7 mouse cellular contexts compared by ENCODE assay signal in genomic region chr4:40874151-40874600, GRCm38 (mm10). TPM values are rescaled to one million over a fixed set of nuclear protein-coding genes. Genes with fewer than 3 reads are reported as not detected.
A peak's percentile ranks its signal among the peaks of the same experiment; 100 is the strongest.
DNase-seq lines count a peak whose midpoint lies in the region; ATAC-seq and TF ChIP-seq lines count a peak whose summit lies in the region.

No protein-coding gene starts in this region.

- no peak for DNase-seq in midbrain, embryonic 11.5 days (ENCODE audit: low spot score, missing footprints)
- DNase-seq in heart, postnatal 0 days (ENCODE audit: low spot score) = peak; percentile 71
- DNase-seq in limb, embryonic 10.5 days (ENCODE audit: low spot score) = peak; percentile 47
- no peak for DNase-seq in spleen, postnatal 36 days (ENCODE audit: low spot score in 2 of 2)

- WGBS in midbrain, embryonic 16.5 days = 53% methylated on average over 6 of the region's 6 CpGs
- 63% methylated on average over 6 of the region's 6 CpGs for WGBS in midbrain, embryonic 11.5 days
- 25% methylated on average over 6 of the region's 6 CpGs for WGBS in embryonic facial prominence, embryonic 15.5 days
- 28% methylated on average over 6 of the region's 6 CpGs for WGBS in heart, postnatal 0 days
- WGBS in limb, embryonic 10.5 days = 33% methylated on average over 6 of the region's 6 CpGs

- peaks cover 2% of the 10 kb centered on the region for H3K4me1 ChIP-seq in midbrain, embryonic 16.5 days (ENCODE audit: control insufficient read depth, insufficient read depth, low read length)
- no peaks in the 10 kb centered on the region for H3K4me1 ChIP-seq in midbrain, embryonic 11.5 days (ENCODE audit: control insufficient read depth, insufficient read depth, low read length)
- H3K4me1 ChIP-seq in embryonic facial prominence, embryonic 15.5 days = peaks cover 50% of the 10 kb centered on the region
- peaks cover 35% of the 10 kb centered on the region for H3K4me1 ChIP-seq in heart, postnatal 0 days (ENCODE audit: control insufficient read depth, insufficient read depth)
- peaks cover 49% of the 10 kb centered on the region for H3K4me1 ChIP-seq in limb, embryonic 10.5 days

- TF ChIP-seq CTCF in heart, postnatal 0 days (IDR thresholded peaks at IDR 0.05; ENCODE audit: low read depth) = no peak

- no peak overlapping the region for H3K27ac ChIP-seq in midbrain, embryonic 16.5 days (ENCODE audit: low read length)
- no peak overlapping the region for H3K27ac ChIP-seq in midbrain, embryonic 11.5 days (ENCODE audit: low read depth, low read length)
- peak overlapping the region; percentile 90 for H3K27ac ChIP-seq in embryonic facial prominence, embryonic 15.5 days (replicated peaks)
- peak overlapping the region; percentile 79 for H3K27ac ChIP-seq in heart, postnatal 0 days (ENCODE audit: low read depth)
- peak overlapping the region; percentile 72 for H3K27ac ChIP-seq in limb, embryonic 10.5 days

- H3K36me3 ChIP-seq in midbrain, embryonic 16.5 days (ENCODE audit: control insufficient read depth, insufficient read depth, low read length) = no peaks in the 10 kb centered on the region
- no peaks in the 10 kb centered on the region for H3K36me3 ChIP-seq in midbrain, embryonic 11.5 days (ENCODE audit: control insufficient read depth, insufficient read depth, low read length)
- no peaks in the 10 kb centered on the region for H3K36me3 ChIP-seq in embryonic facial prominence, embryonic 15.5 days
- no peaks in the 10 kb centered on the region for H3K36me3 ChIP-seq in heart, postnatal 0 days (replicated peaks; ENCODE audit: control insufficient read depth, insufficient read depth, low read length)
- H3K36me3 ChIP-seq in limb, embryonic 10.5 days = no peaks in the 10 kb centered on the region

- no peaks in the 10 kb centered on the region for H3K9me3 ChIP-seq in midbrain, embryonic 16.5 days (replicated peaks; ENCODE audit: control insufficient read depth, low read length, poor library complexity, severe bottlenecking)
- no peaks in the 10 kb centered on the region for H3K9me3 ChIP-seq in midbrain, embryonic 11.5 days (ENCODE audit: control insufficient read depth, low read length)
- H3K9me3 ChIP-seq in embryonic facial prominence, embryonic 15.5 days (replicated peaks) = no peaks in the 10 kb centered on the region
- H3K9me3 ChIP-seq in heart, postnatal 0 days (replicated peaks; ENCODE audit: control insufficient read depth, low read length) = no peaks in the 10 kb centered on the region
- no peaks in the 10 kb centered on the region for H3K9me3 ChIP-seq in limb, embryonic 10.5 days (replicated peaks)

- H3K9ac ChIP-seq in midbrain, embryonic 16.5 days (ENCODE audit: low read depth, low read length) = peak overlapping the region; percentile 22; the same call in 1 of the 2 replicates
- no peak overlapping the region for H3K9ac ChIP-seq in midbrain, embryonic 11.5 days (ENCODE audit: low read length)
- no peak overlapping the region for H3K9ac ChIP-seq in embryonic facial prominence, embryonic 15.5 days
- no peak overlapping the region for H3K9ac ChIP-seq in heart, postnatal 0 days (replicated peaks; ENCODE audit: low read depth, low read length)

- ATAC-seq in midbrain, embryonic 16.5 days = 0 out of 2 replicates have a peak, but pooled peaks have one; percentile 51
- no peak for ATAC-seq in midbrain, embryonic 11.5 days (ENCODE audit: low FRiP score)
- peak; percentile 44; the same call in 1 of the 2 replicates for ATAC-seq in embryonic facial prominence, embryonic 15.5 days (ENCODE audit: insufficient number of reproducible peaks, low FRiP score, low TSS enrichment, low read depth)
- peak; percentile 71 for ATAC-seq in heart, postnatal 0 days (ENCODE audit: insufficient read depth, low read depth)
- no peak for ATAC-seq in monocyte, adult 5-6 weeks (replicated peaks; ENCODE audit: insufficient number of reproducible peaks, low FRiP score, low TSS enrichment, poor library complexity, severe bottlenecking)

- no peak overlapping the region for H3K4me3 ChIP-seq in midbrain, embryonic 16.5 days (ENCODE audit: low read depth, low read length)
- no peak overlapping the region for H3K4me3 ChIP-seq in midbrain, embryonic 11.5 days (ENCODE audit: low read depth, low read length)
- H3K4me3 ChIP-seq in embryonic facial prominence, embryonic 15.5 days (replicated peaks) = no peak overlapping the region
- H3K4me3 ChIP-seq in heart, postnatal 0 days (ENCODE audit: low read depth, low read length) = no peak overlapping the region
- H3K4me3 ChIP-seq in limb, embryonic 10.5 days = 0 out of 2 replicates have a peak overlapping the region, but pooled peaks have one; percentile 18

- no peaks in the 10 kb centered on the region for H3K27me3 ChIP-seq in midbrain, embryonic 16.5 days (ENCODE audit: control insufficient read depth, insufficient read depth, low read depth, low read length)
- no peaks in the 10 kb centered on the region for H3K27me3 ChIP-seq in midbrain, embryonic 11.5 days (ENCODE audit: control insufficient read depth, insufficient read depth, low read length)
- no peaks in the 10 kb centered on the region for H3K27me3 ChIP-seq in embryonic facial prominence, embryonic 15.5 days
- H3K27me3 ChIP-seq in heart, postnatal 0 days (ENCODE audit: control insufficient read depth, insufficient read depth, low read length) = no peaks in the 10 kb centered on the region
- no peaks in the 10 kb centered on the region for H3K27me3 ChIP-seq in limb, embryonic 10.5 days (ENCODE audit: low read depth, poor library complexity, severe bottlenecking)

- H3K4me2 ChIP-seq in midbrain, embryonic 16.5 days (ENCODE audit: low read length) = no peak overlapping the region
- H3K4me2 ChIP-seq in midbrain, embryonic 11.5 days = no peak overlapping the region
- no peak overlapping the region for H3K4me2 ChIP-seq in embryonic facial prominence, embryonic 15.5 days (replicated peaks)
- H3K4me2 ChIP-seq in heart, postnatal 0 days (ENCODE audit: low read depth, low read length) = no peak overlapping the region

- no peak for TF ChIP-seq EP300 in heart, postnatal 0 days (IDR thresholded peaks at IDR 0.05; ENCODE audit: low read depth)

RNA-seq across cellular contexts. Expression of gene B4galt1, which starts 20.4 kb away (rescaled TPM):
- polyA plus RNA-seq in midbrain, embryonic 16.5 days (2015; fragmentation: Nextera tagmentation; extraction: Ambion mirVana) = 5.8 and 6.4 TPM in 2 replicates
- polyA plus RNA-seq in midbrain, embryonic 11.5 days (2014; fragmentation: Nextera tagmentation; extraction: Ambion mirVana) = 13.8 and 14.9 TPM in 2 replicates
- 59.7 and 61.3 TPM in 2 replicates for polyA plus RNA-seq in embryonic facial prominence, embryonic 15.5 days (2015; fragmentation: Nextera tagmentation; extraction: Ambion mirVana)
- 125 and 129 TPM in 2 replicates for total RNA-seq in heart, postnatal 0 days (2014; rRNA removed; ENCODE audit: low replicate concordance)
- polyA plus RNA-seq in heart, postnatal 0 days (2015; fragmentation: Nextera tagmentation; extraction: Ambion mirVana) = 49.6 and 50.3 TPM in 2 replicates
- polyA plus RNA-seq in limb, embryonic 10.5 days (2016; fragmentation: Nextera tagmentation; extraction: Ambion mirVana) = 23.6 and 29.9 TPM in 2 replicates
- total RNA-seq in monocyte, adult 5-6 weeks (2017) = 27.7 to 60.9 TPM (median 40.1 TPM) in 3 replicates

RNA-seq across cellular contexts. Expression of gene Spink4, which starts 45.7 kb away (rescaled TPM):
- polyA plus RNA-seq in midbrain, embryonic 16.5 days (2015; fragmentation: Nextera tagmentation; extraction: Ambion mirVana) = not detected in 2 replicates
- polyA plus RNA-seq in midbrain, embryonic 11.5 days (2014; fragmentation: Nextera tagmentation; extraction: Ambion mirVana) = not detected in 2 replicates
- polyA plus RNA-seq in embryonic facial prominence, embryonic 15.5 days (2015; fragmentation: Nextera tagmentation; extraction: Ambion mirVana) = not detected in 2 replicates
- total RNA-seq in heart, postnatal 0 days (2014; rRNA removed; ENCODE audit: low replicate concordance) = 2.7 TPM in 1 of 2 replicates, not detected in the other
- 7.7 and 7.8 TPM in 2 replicates for polyA plus RNA-seq in heart, postnatal 0 days (2015; fragmentation: Nextera tagmentation; extraction: Ambion mirVana)
- polyA plus RNA-seq in limb, embryonic 10.5 days (2016; fragmentation: Nextera tagmentation; extraction: Ambion mirVana) = not detected in 2 replicates
- not detected in 3 replicates for total RNA-seq in monocyte, adult 5-6 weeks (2017)

Comparison
In these comparisons a context has a peak if more than half of its experiments do, and no peak if none do; other contexts are left out.
1. ATAC-seq: peak in midbrain, embryonic 16.5 days (single experiment), embryonic facial prominence, embryonic 15.5 days (single experiment) and heart, postnatal 0 days (single experiment); none in midbrain, embryonic 11.5 days (single experiment) and monocyte, adult 5-6 weeks (single experiment).
2. H3K27ac ChIP-seq: peak in embryonic facial prominence, embryonic 15.5 days (single experiment), heart, postnatal 0 days (single experiment) and limb, embryonic 10.5 days (single experiment); none in midbrain, embryonic 16.5 days (single experiment) and midbrain, embryonic 11.5 days (single experiment).
3. DNase-seq: peak in heart, postnatal 0 days (single experiment) and limb, embryonic 10.5 days (single experiment); none in midbrain, embryonic 11.5 days (single experiment) and spleen, postnatal 36 days (0 of 2).